Mouse (Mus musculus) kidney, postnatal 10 days (tissue): ENCODE data around the gene Gm21985.

Experiments
- DNase-seq: peaks from one replicate; pipeline ENCODE4 v3.0.0; 2021; ENCODE audit warnings: mixed read lengths

Gene Gm21985

GRCm38 (mm10) chr2:112266242-112266592 lies at the start of gene Gm21985:
Gene Gm21985 (plus strand): TSS chr2:112266314.
- peak; percentile 77 for DNase-seq

DNA sequence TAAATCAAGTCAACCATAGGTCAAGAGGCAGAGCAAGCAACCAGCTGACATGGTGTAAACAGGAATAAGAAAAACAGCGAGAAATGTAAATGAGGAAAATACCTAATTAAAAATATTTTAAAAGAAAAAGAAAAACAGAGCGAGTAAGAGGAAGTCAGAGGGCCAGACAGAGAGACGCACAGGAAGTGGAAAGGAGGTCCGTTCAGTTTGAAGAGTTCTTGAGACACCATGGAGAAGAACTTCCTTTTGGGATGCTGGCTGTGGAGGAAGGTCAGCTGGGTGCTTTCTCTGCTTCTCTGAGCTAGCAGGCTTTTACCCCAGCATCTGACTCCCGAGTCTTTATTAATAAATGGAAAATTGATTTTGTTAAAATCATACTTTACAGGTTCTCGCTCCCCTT lies 48.5 kb upstream of the Gm21985 start:
- no peak for DNase-seq

DNA sequence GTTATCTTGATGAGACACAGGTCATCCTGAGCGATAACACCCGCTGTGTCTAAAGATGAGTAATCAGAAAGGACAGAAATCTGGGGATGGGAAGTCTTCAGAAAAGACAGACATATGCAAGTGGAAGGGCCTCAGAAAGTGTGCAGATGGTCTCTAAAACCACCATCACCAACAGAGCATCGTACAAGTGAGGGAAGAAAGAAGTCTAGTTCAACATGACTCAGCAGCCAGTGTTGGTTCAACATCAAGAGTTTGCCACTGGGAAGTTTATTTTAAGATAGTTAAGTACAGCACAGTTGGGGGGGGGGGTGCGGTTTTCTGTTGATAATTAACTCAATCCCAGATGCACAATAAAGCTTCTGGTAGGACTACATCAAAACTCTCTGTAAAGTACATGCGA lies 45.2 kb upstream of the Gm21985 start:
- no peak for DNase-seq

DNA sequence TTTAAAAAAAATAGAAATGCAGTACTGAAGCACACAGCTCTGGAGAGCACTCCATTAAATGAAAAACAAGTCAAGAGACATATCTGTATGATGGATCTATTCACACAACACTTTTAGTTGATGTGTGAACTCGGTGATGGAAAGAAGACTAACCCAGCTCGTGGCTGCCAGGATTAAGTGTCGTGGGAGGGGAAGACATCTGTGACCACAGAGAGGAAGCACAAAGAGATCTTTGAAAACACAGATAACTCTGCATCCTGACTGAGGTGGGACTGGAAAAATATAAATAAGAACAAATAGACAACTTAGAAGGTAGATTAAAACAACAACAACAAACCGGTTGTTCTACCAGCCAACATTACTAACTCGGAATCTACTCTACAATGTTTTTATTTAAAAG lies 43.5 kb upstream of the Gm21985 start:
- DNase-seq = no peak

- DNase-seq = no peak
These were observed 41.8 kb upstream of the Gm21985 start for GRCm38 (mm10) chr2:112224356-112224755.

DNA sequence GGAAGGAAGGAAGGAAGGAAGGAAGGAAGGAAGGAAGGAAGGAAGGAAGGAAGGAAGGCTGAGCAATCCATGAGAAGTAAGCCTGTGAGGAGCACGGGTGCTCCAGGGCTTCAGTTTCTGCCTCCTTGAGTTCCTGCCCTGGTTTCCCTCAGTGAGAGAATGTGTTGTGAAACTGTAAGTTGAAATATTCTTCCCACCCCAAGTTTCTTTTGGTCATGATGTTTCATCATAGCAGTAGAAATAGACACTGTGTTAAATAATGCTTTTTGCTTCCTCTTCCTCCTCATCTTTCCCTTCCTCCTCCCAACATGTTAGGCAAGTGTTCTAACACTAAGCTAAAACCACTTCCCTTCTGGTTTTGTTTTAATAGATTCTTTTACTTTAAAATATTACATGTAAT lies 33.5 kb upstream of the Gm21985 start:
- DNase-seq = no peak

DNA sequence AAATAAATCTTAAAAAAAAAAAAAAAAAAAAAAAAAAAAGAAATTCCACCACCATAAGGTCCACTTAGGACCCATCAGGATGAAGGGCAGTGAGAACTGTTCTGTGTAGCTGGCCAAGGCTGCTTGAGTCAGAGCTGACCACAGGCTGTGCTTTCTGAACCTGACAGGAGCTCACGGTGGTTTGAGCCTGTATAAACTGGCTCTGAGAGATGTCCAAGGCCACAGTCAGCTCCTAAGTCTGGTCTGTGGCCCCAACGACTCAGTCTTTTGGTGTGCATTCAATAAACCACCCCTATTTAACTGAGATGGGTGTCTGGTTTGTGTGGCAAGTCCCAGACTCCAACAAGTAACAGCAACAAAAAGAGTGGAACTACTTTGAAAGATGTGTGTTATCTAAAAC lies 29.5 kb upstream of the Gm21985 start:
- DNase-seq = no peak

DNA sequence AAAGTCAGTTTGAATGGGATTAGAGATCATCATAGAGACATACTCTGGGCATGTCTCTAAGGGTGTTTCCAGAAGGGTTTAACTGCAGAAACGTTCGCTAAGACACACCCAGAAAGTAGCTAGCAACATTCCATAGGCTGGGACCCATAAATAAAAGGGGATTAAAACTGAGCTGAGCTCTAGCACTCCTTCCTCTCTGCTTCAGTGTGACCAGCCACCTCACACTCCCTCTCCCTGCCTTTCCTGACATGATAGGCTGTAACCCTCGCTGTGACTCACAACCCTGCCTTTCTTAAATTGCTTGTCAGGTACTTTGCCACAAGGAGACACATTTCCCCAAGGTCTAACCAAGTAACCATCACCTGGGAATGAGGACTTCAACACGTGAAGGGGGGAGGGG lies 28.1 kb upstream of the Gm21985 start:
- DNase-seq = no peak

- peak; percentile 93 for DNase-seq
These were observed 26.7 kb upstream of the Gm21985 start, which contains the start of gene Lpcat4 for GRCm38 (mm10) chr2:112239212-112239934. Gene Lpcat4 (plus strand): TSS chr2:112239468.

DNA sequence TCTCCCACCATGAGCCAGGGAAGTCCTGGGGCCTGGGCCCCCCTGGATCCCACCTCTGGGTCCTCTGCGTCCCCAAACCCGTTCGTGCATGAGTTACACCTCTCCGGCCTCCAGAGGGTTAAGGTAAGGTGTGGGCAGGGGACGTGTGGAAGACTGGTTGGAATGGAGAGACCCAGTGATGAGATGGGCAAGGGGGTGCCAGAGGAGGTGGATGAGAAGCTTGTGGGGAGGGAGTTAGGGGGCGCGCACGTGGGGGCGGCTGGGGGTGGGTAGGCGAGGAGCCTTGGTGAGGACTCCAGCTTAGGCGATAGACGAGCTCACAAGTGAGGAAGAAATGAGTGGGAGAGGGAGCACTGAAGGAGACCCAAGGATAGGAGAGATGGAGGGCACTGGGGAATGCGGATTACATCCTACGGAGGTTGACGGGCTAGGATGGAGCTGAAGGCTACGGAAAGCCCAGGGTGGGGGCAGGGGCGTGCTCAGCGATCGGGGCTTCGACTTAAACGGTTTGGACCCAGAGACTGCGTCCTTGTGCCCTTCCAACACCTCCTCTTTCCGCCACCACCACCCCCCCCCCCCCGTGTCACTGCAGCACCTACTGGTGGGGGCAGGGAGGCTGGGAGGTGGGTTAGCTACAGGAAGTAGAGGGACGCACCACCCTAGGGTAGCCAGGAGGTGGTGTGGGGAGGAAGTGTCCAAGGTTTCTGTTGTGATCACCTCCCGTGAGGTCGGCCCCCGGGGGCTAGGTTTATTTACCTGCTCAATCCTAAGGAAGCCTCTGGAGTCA lies 26.0 kb upstream of the Gm21985 start:
- DNase-seq = peak; percentile 39

DNA sequence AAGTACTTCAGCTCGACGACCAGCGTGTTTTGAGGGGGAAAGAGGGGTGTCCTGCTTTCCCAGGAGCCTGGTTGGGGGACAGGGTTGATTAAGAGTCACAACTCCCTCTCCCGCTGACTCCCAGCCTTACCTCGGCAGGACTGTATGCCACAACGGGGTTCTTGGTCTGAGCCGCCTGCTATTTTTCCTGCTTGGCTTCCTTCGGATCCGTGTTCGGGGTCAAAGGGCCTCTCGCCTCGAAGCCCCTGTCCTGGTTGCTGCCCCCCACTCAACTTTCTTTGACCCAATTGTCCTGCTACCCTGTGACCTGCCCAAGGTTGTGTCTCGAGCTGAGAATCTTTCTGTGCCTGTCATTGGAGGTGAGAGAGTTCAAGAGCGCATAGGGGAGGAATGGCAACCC lies 24.3 kb upstream of the Gm21985 start:
- no peak for DNase-seq

DNA sequence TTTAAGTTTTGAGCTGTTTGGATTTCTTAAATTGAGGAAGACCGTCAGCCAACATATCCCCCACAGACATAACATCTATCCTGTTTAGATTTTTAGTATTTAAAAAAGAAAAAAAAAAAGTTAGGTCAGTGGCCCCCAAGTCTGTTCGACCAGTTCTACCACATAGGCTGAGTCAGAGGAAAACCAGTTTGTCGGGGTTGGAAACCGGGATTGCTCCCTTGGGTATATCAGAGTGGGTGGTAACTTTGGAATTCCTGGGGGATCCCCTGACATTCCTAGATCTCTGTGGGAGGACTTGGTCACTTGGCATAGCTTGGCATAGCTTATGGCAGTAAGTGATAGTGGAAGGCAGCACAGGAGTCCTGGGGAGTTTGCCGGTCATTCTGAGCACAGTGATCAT lies 20.8 kb upstream of the Gm21985 start:
- no peak for DNase-seq

DNA sequence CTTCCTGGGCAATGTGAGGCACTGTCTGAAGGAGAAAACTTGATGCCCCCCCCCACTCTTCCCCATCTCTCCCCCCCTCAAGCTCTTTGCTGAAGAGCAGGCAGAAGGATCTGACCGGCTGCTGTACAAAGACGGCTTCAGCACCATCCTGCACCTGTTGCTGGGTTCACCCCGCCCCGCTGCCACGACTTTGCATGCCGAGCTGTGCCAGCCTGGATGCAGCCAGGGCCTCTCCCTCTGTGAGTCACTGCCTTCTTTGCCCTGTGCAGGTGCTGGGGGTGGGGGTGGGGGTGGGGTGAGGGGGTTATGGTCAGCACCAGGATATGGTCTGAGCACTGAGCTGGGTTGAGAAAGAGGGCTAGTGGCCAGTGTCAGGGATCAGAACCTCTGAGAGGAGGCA lies 19.9 kb upstream of the Gm21985 start:
- DNase-seq = no peak

GRCm38 (mm10) chr2:112247323-112247722 lies 18.8 kb upstream of the Gm21985 start:
- no peak for DNase-seq

DNA sequence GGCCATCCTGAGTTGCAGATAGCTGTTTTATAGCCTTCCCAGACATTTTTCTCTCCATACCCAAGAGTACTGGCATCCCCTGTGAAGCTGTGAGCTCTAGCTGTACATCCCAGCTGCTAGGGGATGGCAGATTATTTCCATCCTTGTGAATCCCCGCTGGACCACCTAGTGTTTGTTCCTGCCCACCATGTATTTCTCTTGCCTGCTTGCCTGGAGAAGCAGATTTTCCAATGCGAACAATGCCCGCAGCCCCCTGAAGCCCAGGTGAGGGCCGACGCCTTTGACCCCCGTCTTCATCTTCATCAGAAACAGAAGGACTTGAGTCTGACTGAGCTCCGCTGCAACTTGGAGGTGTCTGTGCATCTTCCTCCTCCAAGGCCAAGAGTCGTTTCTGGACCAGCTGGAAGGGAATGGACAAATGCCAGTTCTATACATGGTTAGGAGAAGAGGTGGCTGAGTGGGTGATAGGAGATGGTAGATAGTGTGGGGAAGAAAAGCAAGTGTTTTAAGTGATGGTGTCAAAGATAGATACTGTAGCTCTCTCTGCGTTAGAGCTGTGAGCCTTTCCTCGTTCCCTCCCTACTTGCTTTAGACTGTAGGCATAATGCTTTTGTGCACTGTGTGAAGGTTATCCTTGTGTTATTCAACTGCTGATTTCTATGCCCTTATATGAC lies 16.2 kb upstream of the Gm21985 start:
- DNase-seq = no peak

- no peak for DNase-seq
These were observed 11.2 kb upstream of the Gm21985 start for GRCm38 (mm10) chr2:112254675-112255515.

- DNase-seq = peak; percentile 25
These were observed 6.7 kb upstream of the Gm21985 start, which contains the start of gene Nutm1 for GRCm38 (mm10) chr2:112259241-112259962. Gene Nutm1 (minus strand): TSS chr2:112259291.

DNA sequence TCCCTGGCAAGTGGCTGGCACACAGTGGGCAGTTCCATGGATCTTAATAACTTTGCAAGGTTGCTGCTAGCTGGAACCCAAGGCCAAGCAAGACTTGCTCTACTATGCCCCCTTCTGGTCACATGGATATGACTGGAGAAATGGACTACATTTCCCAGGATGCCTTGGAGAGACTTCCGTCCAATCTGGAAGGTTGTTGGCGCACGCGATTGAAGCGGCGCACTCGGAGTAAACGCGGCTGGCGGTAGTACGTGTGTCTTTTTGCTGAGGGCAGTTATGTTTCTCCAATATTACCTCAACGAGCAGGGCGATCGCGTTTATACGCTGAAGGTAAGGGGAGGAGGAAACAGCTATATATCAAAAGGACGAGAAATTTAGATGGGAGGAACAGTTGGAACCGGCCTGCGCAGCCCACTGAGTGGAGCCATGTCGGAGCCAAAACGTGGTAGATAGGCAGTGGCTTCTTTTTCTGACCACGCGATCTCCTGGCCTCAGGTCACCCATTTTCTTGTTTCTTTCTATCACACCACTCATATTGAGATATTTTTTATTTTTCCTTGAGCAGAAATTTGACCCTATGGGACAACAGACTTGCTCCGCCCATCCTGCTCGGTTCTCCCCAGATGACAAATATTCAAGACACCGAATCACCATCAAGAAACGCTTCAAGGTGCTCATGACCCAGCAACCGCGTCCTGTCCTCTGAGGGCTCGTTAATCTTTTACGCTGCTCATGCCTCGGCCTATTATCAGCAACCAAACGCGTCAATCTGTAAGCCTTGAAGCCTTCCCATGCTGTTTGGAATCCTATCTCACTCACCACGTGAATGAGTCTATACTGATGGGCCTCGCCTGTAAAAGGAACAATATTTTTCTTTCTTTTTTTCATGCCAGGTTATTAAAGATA lies 4.1 kb upstream of the Gm21985 start, which contains the start of gene Nop10:
Gene Nop10, plus strand, starts transcription at position 179 of the 906 bp plus-strand sequence.
- DNase-seq = peak; percentile 88

GRCm38 (mm10) chr2:112262779-112263295 lies 3.3 kb upstream of the Gm21985 start:
- DNase-seq = no peak

DNA sequence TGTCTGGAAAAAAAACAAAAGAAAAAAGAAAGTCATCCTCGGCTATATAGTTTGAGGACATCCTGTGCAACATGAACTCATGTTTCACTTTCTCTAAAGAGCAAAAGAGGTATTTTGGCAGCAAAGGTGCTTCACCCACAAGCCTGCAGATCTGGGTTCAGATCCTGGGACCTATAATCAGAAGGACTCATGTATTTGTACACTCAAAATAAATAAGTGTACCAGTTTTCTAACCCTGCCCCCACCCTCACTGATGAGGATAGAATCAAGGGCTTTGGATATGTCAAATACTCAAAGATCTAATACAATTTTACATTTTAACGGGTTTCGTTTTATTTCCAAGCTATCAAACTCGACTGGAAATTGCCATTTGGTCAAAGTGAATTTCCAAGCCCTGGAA lies 1.8 kb upstream of the Gm21985 start:
- no peak for DNase-seq
